Mouse (Mus musculus): ENCODE results near the gene Polr2j.

Polr2j gene

GRCm38 (mm10) chr5:136168071-136168470 is 51.6 kb downstream of the Polr2j start:
- no peak for DNase-seq

GRCm38 (mm10) chr5:136169626-136170511 is 53.4 kb downstream of the Polr2j start:
- DNase-seq: peak; percentile 50

GRCm38 (mm10) chr5:136170512-136171362 is 54.3 kb downstream of the Polr2j start, which contains the start of gene Orai2:
Gene Orai2, minus strand, starts transcription at chr5:136170713.
- peak; percentile 79 for DNase-seq

- no peak for DNase-seq
These were observed 55.2 kb downstream of the Polr2j start for GRCm38 (mm10) chr5:136171363-136172341.
